ENCODE assay signal across 11 mouse cellular contexts in genomic region chr7:67064627-67065305, GRCm38 (mm10).
DNase-seq lines count a peak whose midpoint lies in the region; ATAC-seq lines count a peak whose summit lies in the region.
"Had no signal": no experiment of that assay in that cellular context is flagged by ENCODE, and none has a peak within 500 bp of the region (broad histone marks: within the 10 kb centered on the region; RNA-seq: fewer than 3 reads in every experiment).

No protein-coding gene starts in this region.

- no peaks in the 10 kb centered on the region for H3K9me3 ChIP-seq in heart, embryonic 12.5 days (replicated peaks)
- H3K9me3 ChIP-seq in limb, embryonic 13.5 days, result no peaks in the 10 kb centered on the region
- H3K9me3 ChIP-seq in liver, embryonic 12.5 days (replicated peaks), result no peaks in the 10 kb centered on the region
- H3K9me3 ChIP-seq: hindbrain, embryonic 15.5 days; midbrain, embryonic 12.5 days had no signal

- H3K9ac ChIP-seq in heart, embryonic 12.5 days, result no peak overlapping the region
- H3K9ac ChIP-seq in limb, embryonic 13.5 days, result no peak overlapping the region
- no peak overlapping the region for H3K9ac ChIP-seq in liver, embryonic 12.5 days
- H3K9ac ChIP-seq: hindbrain, embryonic 15.5 days; midbrain, embryonic 12.5 days had no signal

- DNase-seq in heart, adult 18-20 months, result peak; percentile 37 to 40
- DNase-seq in kidney, postnatal 36 days, result peak; percentile 34 to 49
- DNase-seq in ovary, postnatal 14 days (ENCODE audit: low spot score), result no peak
- no peak for DNase-seq in urinary bladder, postnatal 14 days (ENCODE audit: low spot score)
- DNase-seq: adrenal gland, adult 8-10 months had no signal

- H3K36me3 ChIP-seq in heart, embryonic 12.5 days, result no peaks in the 10 kb centered on the region
- H3K36me3 ChIP-seq in limb, embryonic 13.5 days, result no peaks in the 10 kb centered on the region
- H3K36me3 ChIP-seq in liver, embryonic 12.5 days, result no peaks in the 10 kb centered on the region
- H3K36me3 ChIP-seq: hindbrain, embryonic 15.5 days; midbrain, embryonic 12.5 days had no signal

- no peak overlapping the region for H3K4me3 ChIP-seq in heart, embryonic 12.5 days
- H3K4me3 ChIP-seq in limb, embryonic 13.5 days, result no peak overlapping the region
- H3K4me3 ChIP-seq in liver, embryonic 12.5 days, result no peak overlapping the region
- H3K4me3 ChIP-seq: hindbrain, embryonic 15.5 days; midbrain, embryonic 12.5 days had no signal

- H3K4me2 ChIP-seq in heart, embryonic 12.5 days, result no peak overlapping the region
- H3K4me2 ChIP-seq in limb, embryonic 13.5 days (replicated peaks), result no peak overlapping the region; the same call in 1 of the 2 replicates
- no peak overlapping the region for H3K4me2 ChIP-seq in liver, embryonic 12.5 days
- H3K4me2 ChIP-seq: hindbrain, embryonic 15.5 days; midbrain, embryonic 12.5 days had no signal

- WGBS in heart, embryonic 12.5 days, result 78% methylated on average over 10 of the region's 10 CpGs
- WGBS in limb, embryonic 13.5 days, result 56% methylated on average over 10 of the region's 10 CpGs
- 70% methylated on average over 10 of the region's 10 CpGs for WGBS in liver, embryonic 12.5 days (ENCODE audit: insufficient replicate concordance)

- no peak overlapping the region for H3K27ac ChIP-seq in heart, embryonic 12.5 days (ENCODE audit: poor library complexity, severe bottlenecking)
- peak overlapping the region; percentile 82 for H3K27ac ChIP-seq in limb, embryonic 13.5 days
- no peak overlapping the region for H3K27ac ChIP-seq in liver, embryonic 12.5 days
- H3K27ac ChIP-seq: hindbrain, embryonic 15.5 days; midbrain, embryonic 12.5 days had no signal

- no peaks in the 10 kb centered on the region for H3K27me3 ChIP-seq in heart, embryonic 12.5 days (replicated peaks)
- no peaks in the 10 kb centered on the region for H3K27me3 ChIP-seq in limb, embryonic 13.5 days
- no peaks in the 10 kb centered on the region for H3K27me3 ChIP-seq in liver, embryonic 12.5 days (replicated peaks)
- H3K27me3 ChIP-seq: hindbrain, embryonic 15.5 days; midbrain, embryonic 12.5 days had no signal

- H3K4me1 ChIP-seq in heart, embryonic 12.5 days (replicated peaks), result peaks cover 5% of the 10 kb centered on the region
- H3K4me1 ChIP-seq in limb, embryonic 13.5 days, result peaks cover 30% of the 10 kb centered on the region
- no peaks in the 10 kb centered on the region for H3K4me1 ChIP-seq in liver, embryonic 12.5 days
- H3K4me1 ChIP-seq: hindbrain, embryonic 15.5 days; midbrain, embryonic 12.5 days had no signal

- no peak for ATAC-seq in heart, embryonic 12.5 days (ENCODE audit: insufficient number of reproducible peaks, low FRiP score)
- peak; percentile 95 for ATAC-seq in frontal cortex, adult (ENCODE audit: low TSS enrichment)
- ATAC-seq in limb, embryonic 13.5 days (ENCODE audit: low FRiP score, low read depth), result peak; percentile 60; the same call in 1 of the 2 replicates
- no peak for ATAC-seq in liver, embryonic 12.5 days

Comparison
In these comparisons a context has a peak if more than half of its experiments do, and no peak if none do; other contexts are left out.
1. DNase-seq: peak in heart, adult 18-20 months (2 of 2) and kidney, postnatal 36 days (2 of 2); none in ovary, postnatal 14 days (single experiment) and urinary bladder, postnatal 14 days (single experiment).
2. ATAC-seq: peak in frontal cortex, adult (single experiment) and limb, embryonic 13.5 days (single experiment); none in heart, embryonic 12.5 days (single experiment) and liver, embryonic 12.5 days (single experiment).